Mouse (Mus musculus) ZHBTc4 (cell line): Measurements from ENCODE around the gene Hamp.
A peak's percentile ranks its signal among the peaks of the same experiment; 100 is the strongest.
"Not testable (repeated sequence)": the region's sequence is repeated elsewhere in the genome, so short reads cannot be mapped to it uniquely, and the experiment has no call there.

Experiments
- DNase-seq: peaks from one replicate; pipeline ENCODE4 v3.0.0-alpha.2; 2011; ENCODE audit warnings: low read depth, low spot score

Hamp gene

DNA sequence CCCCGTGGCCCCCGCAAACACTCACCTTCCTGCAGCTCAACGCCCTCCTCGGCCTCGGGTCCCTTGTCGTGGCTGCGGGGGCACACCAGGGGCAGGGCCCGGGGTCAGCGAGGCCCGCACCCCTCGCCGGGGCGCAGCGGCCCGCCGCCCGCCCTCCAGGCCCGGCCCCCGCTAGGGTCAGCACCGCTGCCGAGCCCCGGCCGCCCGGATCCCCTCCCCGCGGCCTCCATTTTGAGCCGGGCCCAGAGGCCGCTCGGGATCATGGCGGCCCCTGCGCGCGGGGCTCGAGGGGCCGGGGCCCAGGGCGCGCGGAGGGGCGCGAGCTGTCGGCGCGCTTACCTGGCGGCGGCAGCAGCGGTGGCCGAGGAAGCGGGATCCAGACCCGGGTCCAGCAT is 12.5 kb upstream of the Hamp start:
- DNase-seq: no peak

DNA sequence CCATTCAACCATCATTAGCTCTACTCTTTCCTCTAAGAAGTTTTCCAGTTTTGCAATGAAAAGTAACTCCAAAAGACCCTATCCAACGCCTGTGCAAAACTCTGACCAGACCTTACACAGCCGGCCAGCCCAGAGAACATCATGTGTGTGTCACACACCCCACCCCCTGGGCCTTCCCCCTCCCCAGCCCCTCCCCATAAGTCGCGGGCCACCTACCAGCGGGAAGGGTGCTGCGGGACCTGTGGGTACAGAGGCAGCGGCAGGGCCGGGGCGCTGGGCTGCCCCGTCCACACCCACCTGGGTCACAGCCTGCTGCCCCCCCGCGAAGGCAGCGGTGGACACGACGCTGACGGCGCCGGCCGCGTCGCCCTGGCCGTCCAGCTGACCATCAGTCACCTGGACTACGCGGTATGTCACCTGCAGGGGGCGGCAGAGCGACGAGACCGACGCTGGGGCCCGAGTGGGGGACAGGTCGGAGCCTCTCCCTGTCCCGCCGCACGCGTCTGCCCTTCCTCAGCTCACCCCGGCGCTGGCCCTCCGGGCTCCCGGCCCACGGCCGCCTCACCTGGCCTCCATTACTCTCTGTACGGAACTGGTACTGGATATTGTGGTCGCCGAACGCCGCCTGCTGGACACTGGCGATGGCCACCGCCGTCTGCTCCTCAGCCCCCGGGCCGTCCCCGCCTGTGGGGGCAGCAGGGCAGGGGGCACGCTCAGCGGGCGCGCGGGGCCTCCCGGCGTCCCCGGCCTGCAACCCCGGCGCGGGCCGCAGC is 11.9 kb upstream of the Hamp start:
- DNase-seq: peak; percentile 85

DNA sequence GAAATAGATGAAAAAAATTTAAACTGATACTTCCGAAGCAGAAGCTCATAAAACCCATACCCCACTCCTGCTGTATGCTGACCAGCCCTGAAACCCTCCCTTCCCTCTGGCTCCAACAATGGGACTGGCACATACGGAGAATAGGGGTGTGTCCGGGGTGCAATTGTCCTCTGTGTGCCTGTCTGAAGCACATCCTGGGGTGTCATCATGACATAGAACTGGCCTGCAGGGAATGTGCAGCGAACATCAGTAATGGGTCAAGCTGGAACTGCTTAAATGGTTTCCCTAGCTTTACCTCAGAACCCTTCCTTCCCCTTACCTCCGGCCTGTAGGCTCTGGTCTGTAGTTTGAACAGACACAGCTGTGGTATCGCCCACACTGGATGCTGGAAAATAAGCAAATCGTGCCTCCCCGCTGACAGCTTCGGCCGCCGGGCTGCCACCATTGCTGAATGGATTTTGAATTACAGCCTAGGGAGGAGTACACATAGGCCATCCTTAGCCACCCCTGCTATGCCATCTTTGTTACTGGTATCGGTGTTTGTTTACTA is 11.2 kb upstream of the Hamp start:
- DNase-seq: no peak

DNA sequence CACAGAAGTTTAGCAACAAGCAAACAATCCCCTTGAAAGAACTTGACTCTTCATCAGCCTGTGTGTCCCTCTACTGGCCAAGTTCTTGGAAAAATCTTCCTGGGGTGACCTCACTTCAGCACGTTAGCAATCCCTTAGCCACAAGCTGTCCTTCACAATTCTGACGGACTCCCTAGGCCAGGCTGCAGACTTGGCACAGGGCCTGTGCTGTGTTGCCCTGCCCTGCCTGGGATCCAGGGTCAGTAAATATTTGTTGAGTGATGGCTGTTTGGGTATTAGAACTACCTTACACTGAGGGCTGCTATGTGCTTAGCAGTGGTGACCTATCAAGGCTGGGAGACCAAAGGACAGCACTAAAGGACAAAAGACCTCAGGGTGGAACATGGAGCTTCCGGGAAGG is 10.2 kb upstream of the Hamp start:
- DNase-seq: no peak

DNA sequence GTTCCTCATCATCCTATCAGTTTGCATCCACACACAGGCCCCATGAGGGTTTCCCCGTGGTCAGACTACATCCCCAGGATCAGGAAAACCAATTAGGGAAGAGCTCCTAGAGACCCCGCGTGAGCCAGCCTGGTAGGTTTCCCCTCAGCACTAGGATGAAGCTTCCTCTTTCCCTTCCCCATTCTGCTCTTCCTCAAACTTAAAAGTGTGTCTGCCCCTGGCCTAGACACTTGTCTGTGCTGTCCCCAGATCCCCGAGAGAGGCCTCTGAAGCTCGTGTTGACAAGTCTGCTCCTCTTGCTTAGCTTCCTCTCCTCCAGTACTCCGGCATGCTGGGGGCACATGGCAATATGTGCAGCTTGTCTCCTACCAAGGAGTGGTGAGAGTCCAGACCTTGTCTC is 9.6 kb upstream of the Hamp start:
- no peak for DNase-seq

DNA sequence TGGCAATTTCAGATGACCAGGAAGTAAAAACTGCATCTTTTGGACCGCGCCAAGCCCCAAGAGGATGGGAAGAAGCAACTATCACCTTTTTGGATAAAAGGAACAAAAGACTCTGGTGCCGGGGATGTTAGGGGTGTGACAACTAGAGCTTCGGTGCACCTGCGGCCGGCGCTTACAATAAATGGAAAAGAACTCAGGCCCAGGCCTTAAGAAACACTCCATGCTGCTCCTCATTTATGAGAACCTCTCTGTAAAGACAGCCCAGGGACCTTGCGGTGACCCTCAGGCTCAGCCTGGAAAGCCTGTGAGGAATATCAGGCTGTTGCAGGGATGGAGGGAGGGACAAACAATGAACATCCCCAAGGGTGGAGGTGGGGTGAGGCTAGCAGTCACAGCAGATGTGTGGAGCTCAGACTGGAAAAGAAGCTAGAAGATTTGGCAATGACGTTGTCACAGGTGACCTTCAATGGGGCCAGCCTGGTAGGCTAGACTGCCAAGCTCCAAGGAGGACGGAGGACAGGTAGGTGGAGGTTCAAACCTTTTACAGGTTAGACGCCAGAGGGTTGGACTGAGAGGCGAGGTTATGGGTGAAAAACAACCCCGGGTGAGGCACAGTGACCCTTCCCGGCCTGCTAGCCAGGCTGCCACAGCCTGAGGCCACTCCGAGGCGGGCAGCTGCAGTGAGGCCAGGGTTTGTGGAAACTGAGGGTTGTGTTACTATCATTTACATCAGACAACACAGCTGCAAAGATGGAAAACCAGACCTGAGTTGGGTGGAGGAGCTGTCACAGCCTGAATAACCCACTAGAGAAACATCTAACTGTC is 8.8 kb upstream of the Hamp start:
- DNase-seq: no peak

DNA sequence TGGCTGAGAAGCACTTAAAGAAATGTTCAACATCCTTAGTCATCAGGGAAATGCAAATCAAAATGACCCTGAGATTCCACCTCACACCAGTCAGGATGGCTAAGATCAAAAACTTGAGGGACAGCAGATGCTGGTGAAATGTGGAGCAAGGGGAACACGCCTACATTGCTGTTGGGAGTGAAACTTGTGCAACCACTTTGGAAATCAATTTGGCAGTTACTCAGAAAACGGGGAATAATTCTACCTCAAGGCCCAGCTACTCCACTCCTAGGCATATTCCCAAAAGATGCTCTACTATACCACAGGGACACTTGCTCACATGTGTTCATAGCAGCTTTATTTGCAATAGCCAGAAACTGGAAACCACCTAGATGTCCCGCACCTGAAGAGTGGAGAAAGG is 6.1 kb upstream of the Hamp start:
- not testable (repeated sequence) for DNase-seq

DNA sequence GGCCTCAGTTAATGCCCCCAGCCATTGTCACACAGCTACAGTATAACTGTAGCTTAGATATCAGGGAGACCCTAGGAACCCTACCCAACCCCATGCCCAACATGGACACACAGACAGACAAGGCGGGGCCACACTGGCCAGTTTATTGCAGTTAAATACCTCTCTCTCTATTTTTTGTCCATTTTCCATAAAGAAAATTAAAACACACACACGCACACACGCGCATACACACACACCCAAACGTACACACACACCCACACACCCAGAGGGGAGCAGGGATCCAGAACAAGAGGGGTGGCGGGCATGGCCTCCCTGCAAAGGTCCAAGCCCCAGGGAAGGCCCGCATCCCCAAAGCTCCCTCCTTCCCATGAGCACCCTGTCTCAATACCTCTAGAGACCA is 2.0 kb upstream of the Hamp start:
- no peak for DNase-seq

DNA sequence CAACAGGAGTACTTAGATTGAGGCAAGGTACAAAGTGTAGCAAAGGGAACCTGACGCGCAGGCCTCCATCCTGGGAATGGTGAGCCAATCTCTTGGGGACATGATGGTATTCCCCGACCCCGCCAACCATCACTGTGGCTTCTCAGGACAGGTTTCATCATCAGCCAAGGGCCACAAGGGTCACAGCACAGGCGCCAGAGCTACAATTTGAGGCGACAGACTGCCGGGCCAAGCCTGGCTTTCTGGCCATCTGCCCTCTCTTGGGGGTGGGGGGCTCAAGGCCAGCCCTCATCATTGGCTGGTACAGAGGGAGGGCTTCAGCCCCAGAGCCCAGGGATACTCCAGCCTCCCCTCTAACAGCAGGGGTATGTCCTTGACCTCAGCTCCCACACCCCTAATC is 1.6 kb upstream of the Hamp start:
- not testable (repeated sequence) for DNase-seq

DNA sequence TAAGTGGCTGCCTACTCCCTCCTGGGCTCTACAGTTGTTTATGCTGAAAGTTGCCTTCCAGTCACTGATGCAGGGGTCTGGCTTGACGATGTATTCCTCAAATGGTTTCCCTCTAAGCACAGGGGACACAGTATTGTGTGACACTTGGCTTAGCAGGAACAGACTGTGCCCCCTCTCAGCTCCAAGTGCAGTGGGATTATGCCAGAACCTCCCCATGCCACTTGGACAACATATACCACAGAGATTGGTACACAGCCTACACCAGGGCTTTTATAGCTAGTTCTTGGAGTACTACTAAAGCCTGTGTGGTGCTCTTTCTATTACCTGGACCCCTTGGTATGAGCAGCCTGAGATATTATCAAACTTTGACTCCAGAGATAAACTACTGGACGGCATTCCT is 874 bp upstream of the Hamp start:
- not testable (repeated sequence) for DNase-seq

DNA sequence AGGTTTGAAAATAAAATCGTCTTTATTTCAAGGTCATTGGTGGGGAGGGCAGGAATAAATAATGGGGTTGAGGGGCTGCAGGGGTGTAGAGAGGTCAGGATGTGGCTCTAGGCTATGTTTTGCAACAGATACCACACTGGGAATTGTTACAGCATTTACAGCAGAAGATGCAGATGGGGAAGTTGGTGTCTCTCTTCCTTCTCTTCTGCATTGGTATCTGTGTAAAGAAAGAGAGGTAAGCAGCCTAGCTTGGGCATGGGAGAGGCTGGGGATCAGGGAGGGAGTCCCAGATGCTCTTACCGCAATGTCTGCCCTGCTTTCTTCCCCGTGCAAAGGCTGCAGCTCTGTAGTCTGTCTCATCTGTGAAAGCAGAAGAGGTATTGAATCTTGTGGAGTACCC is 1.5 kb downstream of the Hamp start:
- DNase-seq: not testable (repeated sequence)

DNA sequence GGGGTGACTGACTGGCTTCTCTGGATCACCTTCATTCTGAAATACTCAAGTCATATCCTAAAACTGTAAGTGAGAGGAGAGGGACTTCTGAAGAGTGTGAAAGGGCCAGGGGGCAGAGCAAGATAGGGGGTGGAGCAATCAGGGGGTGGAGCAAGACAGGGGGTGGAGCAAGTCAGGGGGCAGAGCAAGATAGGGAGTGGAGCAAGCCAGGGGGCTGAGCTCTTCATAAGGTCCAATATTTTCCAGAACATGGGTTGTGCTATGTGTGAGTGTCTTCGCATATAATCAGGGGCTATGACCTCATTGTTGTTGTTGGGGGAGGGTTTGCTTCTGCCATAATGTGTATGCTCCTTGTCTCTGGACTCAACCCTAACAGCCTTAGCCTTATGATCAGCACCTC is 3.8 kb downstream of the Hamp start:
- not testable (repeated sequence) for DNase-seq

DNA sequence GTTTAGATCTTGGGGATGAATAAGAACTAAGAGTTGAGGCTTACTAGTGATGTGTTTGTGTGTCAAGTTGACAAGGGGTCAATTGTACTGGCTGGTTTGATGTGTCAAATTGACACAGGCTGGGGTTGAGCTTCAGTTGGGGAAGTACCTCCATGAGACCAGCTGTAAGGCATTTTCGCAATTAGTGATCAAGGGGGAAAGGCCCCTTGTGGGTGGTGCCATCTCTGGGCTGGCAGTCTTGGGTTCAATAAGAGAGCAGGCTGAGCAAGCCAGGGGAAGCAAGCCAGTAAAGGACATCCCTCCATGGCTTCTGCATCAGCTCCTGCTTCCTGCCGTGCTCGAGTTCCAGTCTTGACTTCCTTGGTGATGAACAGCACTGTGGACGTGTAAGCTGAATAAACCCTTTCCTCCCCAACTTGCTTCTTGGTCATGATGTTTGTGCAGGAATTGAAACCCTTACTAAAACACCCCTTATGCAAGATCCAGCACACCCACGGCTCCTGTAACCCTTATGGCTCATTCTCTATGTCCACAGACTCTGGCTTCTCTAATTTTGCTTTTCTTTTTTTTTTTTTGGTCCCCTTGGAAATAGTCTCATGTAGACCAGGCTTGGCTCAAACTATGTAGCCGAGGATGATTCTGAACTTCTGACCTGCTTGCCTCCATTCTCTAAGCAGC is 8.3 kb downstream of the Hamp start:
- not testable (repeated sequence) for DNase-seq

DNA sequence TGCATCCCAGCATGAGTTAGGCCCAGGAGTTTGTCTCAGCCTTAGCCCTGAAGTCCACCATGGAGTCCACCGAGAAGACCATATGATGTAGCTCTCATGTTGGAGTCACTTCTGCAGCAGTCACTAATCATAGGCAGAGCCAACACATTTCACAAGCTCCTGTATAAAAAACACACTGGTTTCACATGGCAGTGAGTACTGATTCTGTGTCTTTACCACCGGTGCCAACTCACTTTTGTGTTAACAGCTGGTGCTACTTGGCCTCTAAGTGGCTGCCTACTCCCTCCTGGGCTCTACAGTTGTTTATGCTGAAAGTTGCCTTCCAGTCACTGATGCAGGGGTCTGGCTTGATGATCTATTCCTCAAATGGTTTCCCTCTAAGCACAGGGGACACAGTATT is 19.3 kb downstream of the Hamp start, which contains the start of gene Hamp2:
Gene Hamp2, minus strand, starts transcription at position 101 of the 400 bp plus-strand sequence.
- not testable (repeated sequence) for DNase-seq

DNA sequence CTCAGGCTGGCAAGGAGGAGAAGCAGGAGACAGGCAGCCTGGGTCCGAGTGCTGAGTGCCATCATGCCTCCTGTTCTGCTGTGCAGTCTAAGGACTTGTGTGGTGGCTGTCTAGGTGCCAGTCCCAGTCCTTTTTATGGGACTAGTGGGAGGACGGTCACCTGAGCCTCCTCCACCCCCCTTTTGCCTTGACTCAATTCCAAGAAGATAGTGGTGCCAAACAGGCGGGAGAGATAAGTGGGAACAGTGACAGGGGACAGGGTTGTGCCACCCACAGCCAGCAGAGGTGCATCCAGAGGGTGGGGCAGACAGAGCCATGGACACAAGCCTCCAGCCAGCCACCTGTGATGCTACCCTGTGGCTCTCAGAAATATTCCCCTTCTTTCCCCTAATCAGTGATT is 19.8 kb downstream of the Hamp start:
- no peak for DNase-seq

DNA sequence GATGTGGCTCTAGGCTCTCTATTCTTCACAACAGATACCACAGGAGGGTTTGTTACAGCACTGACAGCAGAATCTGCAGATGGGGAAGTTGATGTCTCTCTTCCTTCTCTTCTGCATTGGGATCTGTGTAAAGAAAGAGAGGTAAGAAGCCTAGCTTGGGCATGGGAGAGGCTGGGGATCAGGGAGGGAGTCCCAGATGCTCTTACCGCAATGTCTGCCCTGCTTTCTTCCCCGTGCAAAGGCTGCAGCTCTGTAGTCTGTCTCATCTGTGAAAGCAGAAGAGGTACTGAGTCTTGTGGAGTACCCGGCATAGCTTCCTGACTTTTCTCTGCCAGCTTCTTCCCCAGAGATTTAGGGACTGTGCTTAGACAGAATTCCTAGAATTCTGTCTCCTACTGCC is 21.3 kb downstream of the Hamp start:
- not testable (repeated sequence) for DNase-seq

DNA sequence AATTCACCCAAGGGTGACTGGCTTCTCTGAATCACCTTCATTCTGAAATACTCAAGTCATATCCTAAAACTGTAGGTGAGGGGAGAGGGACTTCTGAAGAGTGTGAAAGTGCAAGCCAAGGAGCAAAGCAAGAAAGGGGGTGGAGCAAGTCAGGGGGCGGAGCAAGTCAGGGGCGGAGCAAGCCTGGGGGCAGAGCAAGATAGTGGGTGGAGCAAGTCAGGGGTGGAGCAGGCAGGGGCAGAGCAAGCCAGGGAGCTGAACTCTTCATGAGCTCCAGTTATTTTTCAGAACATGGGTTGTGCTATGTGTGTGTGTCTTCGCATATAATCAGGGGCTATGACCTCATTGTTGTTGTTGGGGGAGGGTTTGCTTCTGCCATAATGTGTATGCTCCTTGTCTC is 23.6 kb downstream of the Hamp start:
- DNase-seq: peak; percentile 74

DNA sequence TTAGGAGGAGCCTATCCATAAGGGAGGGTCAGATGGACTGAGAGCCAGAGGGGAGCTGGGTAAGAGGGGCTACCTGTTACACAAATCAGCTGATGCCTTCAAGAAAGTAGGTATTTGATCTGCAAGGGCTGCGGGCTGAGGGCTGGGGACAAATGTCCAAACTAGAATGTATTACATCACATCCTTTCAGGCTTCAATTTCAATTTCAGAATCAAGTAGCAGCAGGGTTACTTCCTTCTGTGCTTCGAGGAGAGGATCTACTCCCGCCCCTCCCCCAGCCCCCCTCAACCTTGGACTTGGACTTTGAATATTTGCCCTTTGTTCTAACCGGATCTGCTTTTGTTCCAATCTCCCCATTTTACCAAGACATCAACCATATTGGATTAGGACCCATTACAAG is 26.6 kb downstream of the Hamp start:
- no peak for DNase-seq

DNA sequence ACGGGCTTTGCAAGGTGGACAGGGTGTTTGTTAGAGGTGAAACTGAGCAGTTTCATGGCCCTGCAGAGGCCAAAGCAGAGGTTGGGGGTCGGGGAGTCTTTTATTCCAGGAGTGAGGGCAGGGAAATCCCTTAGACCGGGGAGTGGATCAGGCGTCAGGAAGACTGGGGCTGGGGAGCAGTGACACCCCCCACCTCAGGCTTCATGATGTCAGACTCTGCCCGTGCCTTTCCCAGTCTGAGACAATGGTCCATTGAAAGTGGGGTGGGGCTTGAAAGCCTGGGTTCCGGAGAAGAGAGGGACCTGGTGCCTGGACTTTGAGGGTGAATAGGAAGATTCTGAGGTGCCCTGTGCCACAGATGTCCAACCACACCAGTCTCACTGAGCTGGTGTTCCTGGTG is 27.1 kb downstream of the Hamp start:
- no peak for DNase-seq

DNA sequence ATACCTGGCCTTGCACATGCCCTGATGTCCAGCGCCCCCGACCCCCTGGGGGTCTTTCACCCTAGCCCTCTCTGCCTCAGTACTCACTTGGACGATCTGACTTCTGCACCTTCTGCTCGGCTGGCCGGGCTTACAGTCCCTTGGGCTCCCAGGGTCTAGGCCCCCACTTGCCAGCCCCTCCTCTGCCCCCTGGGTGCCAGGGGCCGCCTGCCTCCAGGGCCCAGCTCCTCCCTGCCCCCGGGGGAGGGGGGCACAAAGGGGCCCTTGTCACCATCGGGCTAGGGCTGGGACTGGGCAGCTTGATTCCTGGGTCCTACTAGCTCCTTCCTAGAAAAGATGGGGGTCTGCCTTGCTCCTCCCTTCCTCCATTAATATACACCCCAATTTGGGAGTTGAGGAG is 29.1 kb downstream of the Hamp start, which contains the start of gene Mag:
Gene Mag, minus strand, starts transcription at position 142 of the 400 bp plus-strand sequence.
- DNase-seq: no peak

DNA sequence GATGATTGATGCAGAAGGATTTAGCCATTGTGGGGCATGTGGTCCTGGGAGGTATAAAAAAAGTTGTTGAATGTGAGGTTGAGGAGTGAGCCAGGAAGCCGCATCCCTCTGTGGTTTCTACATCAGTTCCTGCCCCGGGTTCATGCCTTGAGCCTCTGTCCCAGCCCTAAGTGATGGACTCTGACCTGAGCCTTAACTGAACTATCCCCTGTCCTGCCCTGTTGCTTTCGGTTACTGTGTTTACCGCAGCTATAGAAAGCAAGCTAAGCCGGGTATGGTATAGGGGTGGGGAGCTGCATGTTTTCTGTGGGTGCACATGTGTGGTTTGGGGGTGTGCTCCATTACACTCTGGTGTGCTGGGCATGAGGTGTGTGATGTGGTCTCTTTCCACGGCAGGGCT is 34.1 kb downstream of the Hamp start:
- DNase-seq: no peak

DNA sequence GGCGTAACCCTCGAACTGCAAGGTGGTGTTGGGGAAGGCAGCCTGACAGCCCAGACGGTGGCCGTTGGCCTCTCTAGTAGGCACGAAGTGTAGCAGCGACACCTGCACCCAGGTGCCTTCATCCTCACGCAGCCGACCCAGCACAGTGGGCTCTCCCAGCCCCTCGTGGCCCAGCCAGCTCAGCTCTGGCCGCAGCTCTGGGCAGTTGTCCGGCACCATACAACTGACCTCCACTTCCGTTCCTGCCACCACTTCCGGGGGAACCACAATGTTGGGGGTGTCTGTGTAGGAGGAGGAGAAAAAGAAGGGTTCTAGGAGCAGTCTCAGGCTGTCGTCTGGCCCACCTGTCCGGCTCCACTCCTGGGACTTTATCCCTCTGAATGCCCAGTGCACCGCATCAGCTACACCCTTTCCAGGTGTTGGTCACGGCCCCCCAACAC is 34.8 kb downstream of the Hamp start:
- no peak for DNase-seq
